Mouse (Mus musculus) stomach, postnatal 0 days (tissue): ENCODE data around the gene Os9. TPM values are rescaled to one million over a fixed set of nuclear protein-coding genes. Genes with fewer than 3 reads are reported as not detected.
"Not testable (repeated sequence)": the region's sequence is repeated elsewhere in the genome, so short reads cannot be mapped to it uniquely, and the experiment has no call there.

Experiments
- ATAC-seq: fragments of 200-750 bp; cut with Nextera tagmentation; 2 replicates; pipeline ENCODE4 v1.8.0; 2017; ENCODE audit not compliant: low FRiP score, low TSS enrichment
- DNase-seq: peaks from one replicate; pipeline ENCODE4 v3.0.0-alpha.2; 2016; ENCODE audit warnings: low spot score
- H3K27ac ChIP-seq: fragments of 300-500 bp; sonication (generic); replicated peaks from 2 replicates; pipeline ENCODE4 v1.5.1; 2014; ENCODE audit warnings: mild to moderate bottlenecking, control low read depth
- H3K27me3 ChIP-seq: fragments of 300-500 bp; sonication (generic); 2 replicates; pipeline ENCODE4 v1.6.1; 2014; ENCODE audit warnings: low read length; ENCODE audit not compliant: control insufficient read depth, insufficient read depth
- H3K36me3 ChIP-seq: fragments of 300-500 bp; sonication (generic); 2 replicates; pipeline ENCODE4 v1.6.1; 2014; ENCODE audit warnings: low read length, mixed read lengths; ENCODE audit not compliant: control insufficient read depth, insufficient read depth
- H3K4me1 ChIP-seq: fragments of 300-500 bp; sonication (generic); replicated peaks from 2 replicates; pipeline ENCODE4 v1.6.1; 2014; ENCODE audit warnings: antibody characterized with exemption; ENCODE audit not compliant: control insufficient read depth, insufficient read depth
- H3K4me2 ChIP-seq: fragments of 300-500 bp; sonication (generic); replicated peaks from 2 replicates; pipeline ENCODE4 v1.6.1; 2014; ENCODE audit warnings: low read depth, mild to moderate bottlenecking, control low read depth, moderate library complexity
- H3K4me3 ChIP-seq: fragments of 300-500 bp; sonication (generic); 2 replicates; pipeline ENCODE4 v1.5.1; 2014; ENCODE audit warnings: low read depth, low read length, control low read depth
- H3K9ac ChIP-seq: fragments of 300-500 bp; sonication (generic); 2 replicates; pipeline ENCODE4 v1.6.1; 2014; ENCODE audit warnings: mild to moderate bottlenecking, low read length, control low read depth, mixed read lengths
- H3K9me3 ChIP-seq: fragments of 300-500 bp; sonication (generic); 2 replicates; pipeline ENCODE4 v1.6.1; 2016; ENCODE audit warnings: low read length; ENCODE audit not compliant: control insufficient read depth
- CTCF ChIP-seq: IDR thresholded peaks from 2 replicates; pipeline ENCODE4 v1.5.1; 2016; ENCODE audit warnings: antibody characterized with exemption, low read depth, mild to moderate bottlenecking, moderate library complexity
- EP300 ChIP-seq: optimal IDR thresholded peaks from 2 replicates; pipeline ENCODE3; 2016; ENCODE audit warnings: antibody characterized with exemption
- WGBS: fragments of 180-500 bp; shearing (Covaris S2); extraction: QIAGEN DNeasy Blood & Tissue Kit; methylation state at CpG from one replicate; pipeline ENCODE4 v1.1.7; 2014; 5-methylcytosine and 5-hydroxymethylcytosine counted together
- polyA plus RNA-seq: library from polyadenylated mRNA; unstranded; fragments of >200 nt; fragmentation: Nextera tagmentation; extraction: Ambion mirVana; gene quantifications from 2 replicates; pipeline ENCODE4 v1.2.1, GENCODE M21; 2015

Os9 gene
- polyA plus RNA-seq, 1 experiment from 2014 or later, result 81.9 TPM

DNA sequence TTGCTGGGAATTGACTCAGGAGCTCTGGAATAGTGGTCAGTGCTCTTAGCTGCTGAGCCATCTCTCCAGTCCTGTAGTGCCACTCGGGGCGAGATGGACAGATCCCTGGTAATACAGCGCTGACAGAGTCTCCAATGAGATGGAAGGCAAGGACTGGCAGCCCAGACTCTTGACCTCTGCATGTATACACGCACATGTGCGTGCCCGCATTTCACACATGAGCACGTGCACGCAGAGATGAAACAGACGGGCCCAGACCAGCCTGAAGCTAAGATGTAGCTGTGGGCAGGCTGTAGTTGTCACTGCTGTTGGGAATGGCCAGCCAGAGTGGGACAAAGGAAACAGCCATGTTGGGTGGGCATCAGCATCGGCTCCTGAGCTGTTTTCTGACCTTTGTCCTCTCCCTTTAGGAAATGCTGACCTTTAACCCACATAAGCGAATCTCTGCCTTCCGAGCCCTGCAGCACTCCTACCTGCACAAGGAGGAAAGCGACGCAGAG lies 54.4 kb downstream of the Os9 start:
- Histone ChIP-seq H3K9me3 (no peaks in the 10 kb centered on the region), H3K27me3 (no peaks in the 10 kb centered on the region), H3K9ac (no peak overlapping the region), H3K4me3 (no peak overlapping the region), H3K36me3 (peaks cover 13% of the 10 kb centered on the region), H3K27ac (no peak overlapping the region), H3K4me1 (0 out of 2 replicates have a peak, but pooled peaks cover 4% of the 10 kb centered on the region), H3K4me2 (no peak overlapping the region)
- ATAC-seq (no peak), DNase-seq (no peak)
- TF ChIP-seq CTCF (no peak), EP300 (no peak)
- 86% methylated on average over 14 of the region's 14 CpGs for WGBS

DNA sequence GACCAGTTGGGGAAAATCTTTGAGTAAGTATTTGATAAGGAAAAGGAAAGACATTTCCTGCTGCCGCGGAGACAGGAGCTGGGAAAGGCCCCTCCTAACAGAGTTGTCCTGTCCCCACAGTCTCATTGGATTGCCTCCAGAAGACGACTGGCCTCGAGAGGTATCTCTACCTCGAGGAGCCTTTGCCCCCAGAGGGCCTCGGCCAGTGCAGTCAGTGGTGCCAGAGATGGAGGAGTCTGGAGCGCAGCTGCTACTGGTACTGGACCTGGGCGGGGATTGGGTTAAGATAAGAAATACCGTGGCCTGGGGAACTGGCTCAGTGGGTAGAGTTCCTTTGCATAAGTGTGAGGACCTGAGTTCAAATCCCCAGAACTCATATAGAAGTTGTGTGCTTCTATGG lies 55.0 kb downstream of the Os9 start:
- no peak overlapping the region for H3K4me3 ChIP-seq
- DNase-seq, result no peak
- no peaks in the 10 kb centered on the region for H3K27me3 ChIP-seq
- 0 out of 2 replicates have a peak, but pooled peaks cover 4% of the 10 kb centered on the region for H3K4me1 ChIP-seq
- no peaks in the 10 kb centered on the region for H3K9me3 ChIP-seq
- no peak overlapping the region for H3K27ac ChIP-seq
- H3K4me2 ChIP-seq, result no peak overlapping the region
- 71% methylated on average over 9 of the region's 9 CpGs for WGBS
- H3K36me3 ChIP-seq, result peaks cover 13% of the 10 kb centered on the region
- no peak for ATAC-seq
- TF ChIP-seq CTCF, result no peak
- no peak for TF ChIP-seq EP300
- H3K9ac ChIP-seq, result no peak overlapping the region

GRCm38 (mm10) chr10:127063913-127064870 lies 56.7 kb downstream of the Os9 start:
- TF ChIP-seq CTCF (no peak), EP300 (no peak)
- DNase-seq (no peak), ATAC-seq (0 out of 2 replicates have a peak, but pooled peaks have one; percentile 1)
- Histone ChIP-seq H3K27ac (peak overlapping the region; percentile 88), H3K27me3 (no peaks in the 10 kb centered on the region), H3K4me1 (0 out of 2 replicates have a peak, but pooled peaks cover 4% of the 10 kb centered on the region), H3K9ac (peak overlapping the region; percentile 78), H3K4me3 (peak overlapping the region; percentile 66), H3K36me3 (peaks cover 13% of the 10 kb centered on the region), H3K9me3 (no peaks in the 10 kb centered on the region), H3K4me2 (peak overlapping the region; percentile 85)
- WGBS, result 5% methylated on average over 37 of the region's 37 CpGs

DNA sequence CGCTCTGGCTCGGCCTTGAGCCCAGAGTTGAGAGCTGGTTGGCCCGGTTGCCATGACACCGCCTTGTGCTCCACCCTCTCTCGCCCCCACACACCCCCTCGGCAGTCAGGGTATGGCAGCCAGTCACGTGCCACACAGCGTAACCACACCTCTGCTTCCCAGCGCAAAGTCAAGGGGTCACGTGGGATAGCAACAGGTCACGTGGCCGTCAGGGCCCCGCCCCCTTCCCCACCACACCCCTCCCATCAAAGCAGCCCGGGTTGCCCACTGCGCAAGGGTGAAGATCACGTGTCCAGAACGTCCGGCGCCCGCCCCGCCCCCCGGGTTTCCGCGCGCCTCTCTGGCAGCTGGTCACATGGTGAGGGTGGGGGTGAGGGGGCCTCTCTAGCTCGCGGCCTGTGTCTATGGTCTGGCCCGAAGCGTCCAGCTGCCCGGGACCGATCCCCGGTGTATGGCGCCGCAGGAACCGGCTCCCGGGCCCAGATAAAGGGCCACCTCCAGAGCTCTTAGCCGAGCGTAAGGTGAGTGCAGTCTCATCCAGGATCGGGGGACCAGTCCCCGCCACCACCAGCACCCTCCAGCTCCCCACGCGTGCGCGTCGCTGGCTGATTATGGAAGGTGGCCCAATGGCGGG lies 57.6 kb downstream of the Os9 start, which contains the start of gene Cdk4:
Gene Cdk4 (plus strand): TSS at position 296 of the 634 bp plus-strand sequence.
- WGBS, result under 1% methylated on average over 39 of the region's 46 CpGs

DNA sequence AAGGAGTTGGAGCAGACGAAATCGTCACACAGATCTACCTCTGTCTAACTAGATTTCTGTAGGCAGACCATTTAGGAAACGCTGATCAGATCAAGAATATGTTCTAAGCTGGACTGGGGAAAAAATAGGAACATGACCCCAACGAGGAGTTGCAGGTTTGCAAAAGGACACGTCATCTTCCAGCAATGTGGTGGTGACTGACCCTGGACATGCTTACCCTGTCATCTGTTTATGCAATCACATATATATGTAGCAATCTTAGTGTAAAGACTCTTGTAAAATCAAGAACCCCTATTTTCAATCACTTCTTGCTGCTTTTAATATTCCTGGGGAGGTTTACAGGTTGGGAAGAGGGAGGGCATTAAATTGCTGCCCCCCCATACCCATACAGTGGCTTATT lies 58.4 kb downstream of the Os9 start:
- Histone ChIP-seq H3K9me3 (no peaks in the 10 kb centered on the region), H3K9ac (no peak overlapping the region), H3K4me2 (no peak overlapping the region), H3K27ac (no peak overlapping the region), H3K36me3 (peaks cover 12% of the 10 kb centered on the region), H3K27me3 (no peaks in the 10 kb centered on the region), H3K4me1 (0 out of 2 replicates have a peak, but pooled peaks cover 4% of the 10 kb centered on the region), H3K4me3 (no peak overlapping the region)
- WGBS, result 64% methylated on average over 5 of the region's 5 CpGs
- ATAC-seq (no peak), DNase-seq (no peak)
- TF ChIP-seq CTCF (no peak), EP300 (no peak)

More for the DNA sequence above, 57.6 kb downstream of the Os9 start, which contains the start of gene Cdk4:
- Histone ChIP-seq H3K4me2 (peak within 1 kb of the TSS; percentile 85), H3K4me1 (0 out of 2 replicates have a peak, but pooled peaks cover 4% of the 10 kb centered on the region), H3K9me3 (no peaks in the 10 kb centered on the region), H3K27me3 (no peaks in the 10 kb centered on the region), H3K36me3 (peaks cover 13% of the 10 kb centered on the region), H3K27ac (peak within 1 kb of the TSS; percentile 88), H3K4me3 (peak within 1 kb of the TSS; percentile 66), H3K9ac (peak within 1 kb of the TSS; percentile 78)
- TF ChIP-seq EP300 (no peak), CTCF (peak; percentile 7; the same call in 1 of the 2 replicates)
- DNase-seq (peak; percentile 99), ATAC-seq (peak; percentile 94)

DNA sequence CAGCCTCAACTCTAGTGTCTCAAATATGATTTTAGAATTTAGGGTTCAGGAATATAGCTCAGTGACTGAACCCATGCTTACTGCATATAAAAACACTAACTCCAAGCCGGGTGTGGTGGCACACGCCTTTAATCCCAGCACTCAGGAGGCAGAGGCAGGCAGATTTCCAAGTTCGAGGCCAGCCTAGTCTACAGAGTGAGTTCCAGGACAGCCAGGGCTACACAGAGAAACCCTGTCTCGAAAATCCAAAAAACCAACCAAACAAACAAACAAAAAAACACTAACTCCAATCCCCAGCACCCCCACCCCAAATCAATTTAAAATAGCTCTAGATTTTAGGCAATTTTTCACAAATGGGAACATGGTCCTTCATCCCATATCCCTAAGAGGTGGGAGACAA lies 58.8 kb downstream of the Os9 start:
- not testable (repeated sequence) for DNase-seq, H3K27ac ChIP-seq, H3K9ac ChIP-seq, ATAC-seq, H3K4me2 ChIP-seq, H3K9me3 ChIP-seq, H3K4me3 ChIP-seq, H3K4me1 ChIP-seq, H3K27me3 ChIP-seq
- WGBS, result 89% methylated on average over 4 of the region's 4 CpGs
- peaks cover 12% of the 10 kb centered on the region; the same call in 1 of the 2 replicates for H3K36me3 ChIP-seq
